Mouse (Mus musculus): ENCODE measurements around the gene Mks1. TPM values are rescaled to one million over a fixed set of nuclear protein-coding genes. Genes with fewer than 3 reads are reported as not detected.

Gene Mks1
- total RNA-seq (2021) (1 to 10 TPM; 2.2 to 2.9 TPM), polyA plus RNA-seq (2012; rRNA removed) (4.6 and 5.4 TPM in 2 replicates)
- long read RNA-seq, transcript Mks1-201 (18 exons, 2,499 nt): major isoform, 7 of 7 reads
- long read RNA-seq, partial matches to known transcripts: 0 of 7 reads
- long read RNA-seq, other reads (novel, unspliced or antisense): 0 of 7 reads

- TF ChIP-seq CTCF (IDR thresholded peaks at IDR 0.05) (no peak), POLR2A (IDR thresholded peaks at IDR 0.05; ENCODE audit: insufficient read depth, low read depth, low read length) (peak; percentile 63), EP300 (IDR thresholded peaks at IDR 0.05; ENCODE audit: insufficient read depth, low read depth, low read length) (0 out of 2 replicates have a peak, but pooled peaks have one; percentile 10)
- peaks cover 3% of the 10 kb centered on the region for H3K4me1 ChIP-seq (ENCODE audit: control insufficient read depth, insufficient read depth, low read length)
- DNase-seq: peak; percentile 88 to 90
- WGBS: 4% methylated on average over 40 of the region's 40 CpGs
- H3K9ac ChIP-seq (ENCODE audit: low read depth, low read length): peak within 1 kb of the TSS; percentile 50
- H3K36me3 ChIP-seq (ENCODE audit: control insufficient read depth, insufficient read depth, low read length): no peaks in the 10 kb centered on the region
- peak within 1 kb of the TSS; percentile 56 for H3K27ac ChIP-seq
- no peaks in the 10 kb centered on the region for H3K27me3 ChIP-seq (ENCODE audit: control insufficient read depth, insufficient read depth, low read length)
- peak within 1 kb of the TSS; percentile 72 for H3K4me3 ChIP-seq
- H3K79me2 ChIP-seq (replicated peaks; ENCODE audit: control insufficient read depth, insufficient read depth, low read length): no peaks in the 10 kb centered on the region
- intact Hi-C loops (cut with DNase I): no loop called here
These were observed at the start of gene Mks1 for GRCm38 (mm10) chr11:87852690-87853596. Gene Mks1 (plus strand): TSS chr11:87853215.

DNA sequence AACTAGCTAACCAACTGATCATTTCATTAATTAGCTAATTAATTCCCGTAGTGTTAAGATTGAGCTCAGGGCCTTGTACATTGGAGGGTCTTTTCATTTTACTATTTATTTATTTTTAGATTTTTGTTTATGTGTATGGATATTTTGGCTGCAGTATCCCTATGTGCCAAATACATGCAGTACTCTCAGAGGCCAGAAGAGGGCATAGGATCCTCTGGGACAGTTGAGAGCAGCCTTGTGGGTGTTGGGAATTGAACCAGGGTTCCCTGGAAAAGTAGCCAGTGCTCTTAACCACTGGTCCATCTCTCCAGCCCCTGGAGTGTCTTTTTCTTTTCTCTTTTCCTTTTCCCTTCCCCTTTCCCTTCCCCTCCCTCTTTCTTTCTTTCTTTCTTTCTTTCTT lies 47.6 kb upstream of the Mks1 start:
- Histone ChIP-seq H3K4me3 (no peak overlapping the region), H3K36me3 (ENCODE audit: control insufficient read depth, insufficient read depth, low read length) (no peaks in the 10 kb centered on the region), H3K27ac (no peak overlapping the region), H3K79me2 (replicated peaks; ENCODE audit: control insufficient read depth, insufficient read depth, low read length) (no peaks in the 10 kb centered on the region), H3K27me3 (ENCODE audit: control insufficient read depth, insufficient read depth, low read length) (no peaks in the 10 kb centered on the region), H3K9ac (ENCODE audit: low read depth, low read length) (no peak overlapping the region), H3K4me1 (ENCODE audit: control insufficient read depth, insufficient read depth, low read length) (no peaks in the 10 kb centered on the region)
- no peak for DNase-seq
- intact Hi-C loops (cut with DNase I): no loop called here
- TF ChIP-seq CTCF (IDR thresholded peaks at IDR 0.05) (peak; percentile 64), POLR2A (IDR thresholded peaks at IDR 0.05; ENCODE audit: insufficient read depth, low read depth, low read length) (no peak), EP300 (IDR thresholded peaks at IDR 0.05; ENCODE audit: insufficient read depth, low read depth, low read length) (no peak)
- 64% methylated on average over 1 of the region's 1 CpGs for whole genome bisulfite sequencing

GRCm38 (mm10) chr11:87807433-87807832 lies 45.6 kb upstream of the Mks1 start:
- Histone ChIP-seq H3K9ac (ENCODE audit: low read depth, low read length) (no peak overlapping the region), H3K27ac (no peak overlapping the region), H3K4me3 (no peak overlapping the region), H3K27me3 (ENCODE audit: control insufficient read depth, insufficient read depth, low read length) (no peaks in the 10 kb centered on the region), H3K79me2 (replicated peaks; ENCODE audit: control insufficient read depth, insufficient read depth, low read length) (no peaks in the 10 kb centered on the region), H3K36me3 (ENCODE audit: control insufficient read depth, insufficient read depth, low read length) (no peaks in the 10 kb centered on the region), H3K4me1 (ENCODE audit: control insufficient read depth, insufficient read depth, low read length) (no peaks in the 10 kb centered on the region)
- TF ChIP-seq CTCF (IDR thresholded peaks at IDR 0.05) (no peak), POLR2A (IDR thresholded peaks at IDR 0.05; ENCODE audit: insufficient read depth, low read depth, low read length) (no peak), EP300 (IDR thresholded peaks at IDR 0.05; ENCODE audit: insufficient read depth, low read depth, low read length) (no peak)
- intact Hi-C loops (cut with DNase I): no loop called here
- DNase-seq: no peak
- 66% methylated on average over 6 of the region's 6 CpGs for WGBS

GRCm38 (mm10) chr11:87808236-87808635 lies 44.8 kb upstream of the Mks1 start:
- Histone ChIP-seq H3K4me3 (no peak overlapping the region), H3K4me1 (ENCODE audit: control insufficient read depth, insufficient read depth, low read length) (no peaks in the 10 kb centered on the region), H3K79me2 (replicated peaks; ENCODE audit: control insufficient read depth, insufficient read depth, low read length) (no peaks in the 10 kb centered on the region), H3K27ac (no peak overlapping the region), H3K36me3 (ENCODE audit: control insufficient read depth, insufficient read depth, low read length) (no peaks in the 10 kb centered on the region), H3K9ac (ENCODE audit: low read depth, low read length) (no peak overlapping the region), H3K27me3 (ENCODE audit: control insufficient read depth, insufficient read depth, low read length) (no peaks in the 10 kb centered on the region)
- 50% methylated on average over 7 of the region's 7 CpGs for WGBS
- TF ChIP-seq CTCF (IDR thresholded peaks at IDR 0.05): no peak
- no peak for TF ChIP-seq EP300 (IDR thresholded peaks at IDR 0.05; ENCODE audit: insufficient read depth, low read depth, low read length)
- TF ChIP-seq POLR2A (IDR thresholded peaks at IDR 0.05; ENCODE audit: insufficient read depth, low read depth, low read length): no peak
- DNase-seq: no peak
- intact Hi-C loops (cut with DNase I): no loop called here

- DNase-seq: no peak
- Histone ChIP-seq H3K36me3 (ENCODE audit: control insufficient read depth, insufficient read depth, low read length) (no peaks in the 10 kb centered on the region), H3K4me3 (no peak overlapping the region), H3K27ac (no peak overlapping the region), H3K79me2 (replicated peaks; ENCODE audit: control insufficient read depth, insufficient read depth, low read length) (no peaks in the 10 kb centered on the region), H3K4me1 (ENCODE audit: control insufficient read depth, insufficient read depth, low read length) (no peaks in the 10 kb centered on the region), H3K9ac (ENCODE audit: low read depth, low read length) (no peak overlapping the region), H3K27me3 (ENCODE audit: control insufficient read depth, insufficient read depth, low read length) (no peaks in the 10 kb centered on the region)
- TF ChIP-seq POLR2A (IDR thresholded peaks at IDR 0.05; ENCODE audit: insufficient read depth, low read depth, low read length): no peak
- no peak for TF ChIP-seq CTCF (IDR thresholded peaks at IDR 0.05)
- TF ChIP-seq EP300 (IDR thresholded peaks at IDR 0.05; ENCODE audit: insufficient read depth, low read depth, low read length): no peak
- WGBS: 62% methylated on average over 4 of the region's 4 CpGs
- intact Hi-C loops (cut with DNase I): no loop called here
These were observed 41.6 kb upstream of the Mks1 start for GRCm38 (mm10) chr11:87811396-87811795.

- DNase-seq: no peak
- no peaks in the 10 kb centered on the region for H3K79me2 ChIP-seq (replicated peaks; ENCODE audit: control insufficient read depth, insufficient read depth, low read length)
- H3K27me3 ChIP-seq (ENCODE audit: control insufficient read depth, insufficient read depth, low read length): no peaks in the 10 kb centered on the region
- H3K4me3 ChIP-seq: no peak overlapping the region
- WGBS: 71% methylated on average over 8 of the region's 8 CpGs
- TF ChIP-seq EP300 (IDR thresholded peaks at IDR 0.05; ENCODE audit: insufficient read depth, low read depth, low read length) (no peak), CTCF (IDR thresholded peaks at IDR 0.05) (no peak), POLR2A (IDR thresholded peaks at IDR 0.05; ENCODE audit: insufficient read depth, low read depth, low read length) (no peak)
- H3K27ac ChIP-seq: no peak overlapping the region
- no peaks in the 10 kb centered on the region for H3K36me3 ChIP-seq (ENCODE audit: control insufficient read depth, insufficient read depth, low read length)
- no peak overlapping the region for H3K9ac ChIP-seq (ENCODE audit: low read depth, low read length)
- intact Hi-C loops (cut with DNase I): no loop called here
- no peaks in the 10 kb centered on the region for H3K4me1 ChIP-seq (ENCODE audit: control insufficient read depth, insufficient read depth, low read length)
These were observed 38.2 kb upstream of the Mks1 start for GRCm38 (mm10) chr11:87814831-87815230.
